Mouse (Mus musculus) gonadal fat pad, adult 2 months (tissue): ENCODE data around the gene Brca1. TPM values are rescaled to one million over a fixed set of nuclear protein-coding genes. Genes with fewer than 3 reads are reported as not detected.
A peak's percentile ranks its signal among the peaks of the same experiment; 100 is the strongest.
"Not testable (repeated sequence)": the region's sequence is repeated elsewhere in the genome, so short reads cannot be mapped to it uniquely, and the experiment has no call there.

Experiments used
- DNase-seq: peaks from one replicate; pipeline ENCODE4 v3.0.0-alpha.2; 2012; ENCODE audit warnings: low read depth
- polyA plus RNA-seq: library from polyadenylated mRNA; depleted of rRNA; stranded (reverse); fragments of >200 nt; gene quantifications from 2 replicates; pipeline ENCODE4 v1.2.3, GENCODE M21; 2012

Gene Brca1
- polyA plus RNA-seq, 1 experiment: 0.46 TPM

GRCm38 (mm10) chr11:101543533-101543932 is 8.2 kb downstream of the Brca1 start:
- no peak for DNase-seq

GRCm38 (mm10) chr11:101526686-101527085 is 25.1 kb downstream of the Brca1 start:
- no peak for DNase-seq

GRCm38 (mm10) chr11:101525936-101526595 is 25.7 kb downstream of the Brca1 start:
- no peak for DNase-seq

- no peak for DNase-seq
Observed at GRCm38 (mm10) chr11:101525056-101525455, 26.7 kb downstream of the Brca1 start.

GRCm38 (mm10) chr11:101524446-101524845 is 27.3 kb downstream of the Brca1 start:
- DNase-seq: no peak

- DNase-seq: no peak
Observed at GRCm38 (mm10) chr11:101519364-101519763, 32.4 kb downstream of the Brca1 start.

GRCm38 (mm10) chr11:101518937-101519336 is 32.8 kb downstream of the Brca1 start:
- DNase-seq: no peak

- DNase-seq: peak; percentile 19
Observed at GRCm38 (mm10) chr11:101507090-101507489, 44.7 kb downstream of the Brca1 start.

- DNase-seq: no peak
Observed at GRCm38 (mm10) chr11:101506269-101506780, 45.4 kb downstream of the Brca1 start.

GRCm38 (mm10) chr11:101486126-101486525 is 65.6 kb downstream of the Brca1 start:
- DNase-seq: no peak

GRCm38 (mm10) chr11:101485509-101486028 is 66.2 kb downstream of the Brca1 start:
- DNase-seq: no peak

- DNase-seq: no peak
Observed at GRCm38 (mm10) chr11:101484814-101485213, 66.9 kb downstream of the Brca1 start.

- no peak for DNase-seq
Observed at GRCm38 (mm10) chr11:101484245-101484644, 67.5 kb downstream of the Brca1 start.

- DNase-seq: no peak
Observed at GRCm38 (mm10) chr11:101483804-101484203, 68.0 kb downstream of the Brca1 start.

- DNase-seq: no peak
Observed at GRCm38 (mm10) chr11:101480912-101481311, 70.8 kb downstream of the Brca1 start.

- DNase-seq: no peak
Observed at GRCm38 (mm10) chr11:101479171-101479635, 72.6 kb downstream of the Brca1 start.

GRCm38 (mm10) chr11:101477552-101478211 is 74.1 kb downstream of the Brca1 start:
- DNase-seq: no peak

GRCm38 (mm10) chr11:101477194-101477551 is 74.6 kb downstream of the Brca1 start:
- DNase-seq: no peak

- not testable (repeated sequence) for DNase-seq
Observed at GRCm38 (mm10) chr11:101476361-101476760, 75.4 kb downstream of the Brca1 start.

- DNase-seq: no peak
Observed at GRCm38 (mm10) chr11:101474298-101474697, 77.5 kb downstream of the Brca1 start.

- DNase-seq: not testable (repeated sequence)
Observed at GRCm38 (mm10) chr11:101473686-101474085, 78.1 kb downstream of the Brca1 start.

- DNase-seq: no peak
Observed at GRCm38 (mm10) chr11:101472336-101472735, 79.4 kb downstream of the Brca1 start.

GRCm38 (mm10) chr11:101471926-101472325 is 79.8 kb downstream of the Brca1 start:
- DNase-seq: no peak
